Mouse (Mus musculus): Measurements from ENCODE around the gene Ube2z.

The Ube2z gene

DNA sequence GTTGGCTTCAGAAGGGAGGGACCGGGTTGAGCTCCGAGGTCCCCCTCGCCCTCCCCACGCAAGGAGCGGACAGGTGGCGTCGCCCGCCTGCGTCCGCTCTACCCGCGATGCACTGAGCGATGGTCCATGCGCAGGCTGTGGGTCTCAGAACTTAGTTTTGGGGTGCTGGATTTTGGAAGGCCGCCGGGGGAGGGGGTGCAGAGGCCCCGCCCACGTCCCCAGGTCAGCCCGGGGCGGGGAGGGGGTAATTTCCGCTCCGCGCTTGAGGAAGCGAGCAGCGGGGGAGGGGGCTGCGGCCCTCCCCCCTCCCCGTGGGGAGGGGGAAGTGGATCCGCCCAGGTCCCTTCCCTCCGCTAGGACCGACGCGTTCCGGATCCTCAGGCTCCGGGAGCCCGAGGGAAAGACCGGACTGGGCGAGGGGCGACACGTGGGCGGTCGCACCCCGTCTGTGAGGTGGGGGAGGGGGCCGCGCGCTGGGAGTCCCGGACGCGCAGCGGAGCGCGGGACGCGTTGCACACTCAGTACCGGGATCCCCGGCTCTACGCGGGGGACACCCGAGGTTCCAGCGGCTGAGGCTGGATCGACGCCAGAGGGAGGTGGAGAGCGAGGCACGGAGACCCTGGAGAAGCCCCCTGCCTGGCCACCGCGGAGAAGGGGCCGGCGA is 58.2 kb downstream of the Ube2z start:
- DNase-seq (ENCODE audit: low spot score) = peak; percentile 26

DNA sequence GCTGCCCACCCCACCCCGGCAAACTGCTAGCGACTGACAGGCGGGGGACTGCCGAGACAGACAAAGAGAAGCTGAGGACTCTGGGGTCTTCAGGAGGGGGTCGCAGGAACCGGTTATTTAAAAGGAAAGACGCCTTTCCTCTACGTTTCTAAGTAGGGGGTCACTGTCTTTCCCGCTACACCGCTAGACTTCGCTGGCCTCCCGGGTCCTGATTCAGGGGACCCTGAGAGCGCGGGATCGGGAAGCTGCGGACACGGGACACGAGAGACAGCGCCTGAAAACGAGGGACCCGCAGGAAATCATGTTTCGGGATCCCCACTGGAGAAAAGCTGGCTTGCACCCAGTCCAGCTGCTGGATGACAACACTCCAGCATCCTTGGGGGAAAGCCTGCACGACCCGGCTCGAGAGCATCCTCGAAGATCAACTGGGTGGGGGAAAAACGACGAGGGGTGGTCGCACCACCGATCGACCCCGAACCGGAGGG is 58.8 kb downstream of the Ube2z start:
- no peak for DNase-seq (ENCODE audit: low spot score)

DNA sequence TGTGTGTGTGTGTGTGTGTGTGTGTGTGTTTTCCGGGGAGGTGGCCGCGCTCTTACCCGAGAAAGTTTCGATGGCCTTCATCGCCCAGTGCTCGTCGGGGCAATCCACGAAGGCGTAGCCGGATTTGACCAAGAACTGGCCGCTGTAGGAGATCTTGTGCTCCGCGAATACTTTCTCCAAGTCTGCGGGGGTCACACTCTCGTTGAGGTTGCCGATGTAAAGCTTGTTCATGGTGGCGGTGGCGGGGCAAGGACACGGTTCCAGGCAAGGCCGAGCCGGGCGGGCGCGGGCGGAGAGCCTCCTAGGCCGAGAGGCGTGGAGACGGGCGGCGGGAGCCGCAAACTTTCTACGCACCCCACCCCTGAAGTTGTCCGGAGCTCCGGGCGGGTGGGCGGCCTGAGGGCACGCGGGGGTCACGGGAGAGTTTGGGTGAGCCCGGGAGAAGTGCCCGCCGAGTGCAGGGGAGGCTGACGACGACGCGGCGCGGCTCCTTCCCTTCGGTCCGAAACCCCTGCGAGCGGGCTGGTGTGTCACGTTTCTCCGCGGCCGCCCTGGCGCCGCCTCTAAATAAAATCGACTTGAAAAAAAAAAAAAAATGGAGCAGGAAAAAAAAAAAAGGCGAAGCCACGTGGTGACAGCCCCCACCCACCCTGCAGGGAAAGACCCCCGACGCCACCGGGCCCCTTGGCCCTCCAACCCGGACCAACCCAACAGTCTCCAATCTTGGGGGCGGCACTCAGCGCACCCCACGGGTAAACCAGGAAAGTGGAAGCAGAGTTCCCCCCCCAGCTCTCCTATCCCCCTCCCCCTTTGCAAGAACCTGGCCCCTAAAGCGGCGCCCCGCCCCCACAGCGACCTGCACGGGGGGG is 59.6 kb downstream of the Ube2z start, which contains the start of gene Igf2bp1:
Gene Igf2bp1 (minus strand): TSS at position 538 of the 869 bp plus-strand sequence.
- DNase-seq (ENCODE audit: low spot score) = peak; percentile 42

DNA sequence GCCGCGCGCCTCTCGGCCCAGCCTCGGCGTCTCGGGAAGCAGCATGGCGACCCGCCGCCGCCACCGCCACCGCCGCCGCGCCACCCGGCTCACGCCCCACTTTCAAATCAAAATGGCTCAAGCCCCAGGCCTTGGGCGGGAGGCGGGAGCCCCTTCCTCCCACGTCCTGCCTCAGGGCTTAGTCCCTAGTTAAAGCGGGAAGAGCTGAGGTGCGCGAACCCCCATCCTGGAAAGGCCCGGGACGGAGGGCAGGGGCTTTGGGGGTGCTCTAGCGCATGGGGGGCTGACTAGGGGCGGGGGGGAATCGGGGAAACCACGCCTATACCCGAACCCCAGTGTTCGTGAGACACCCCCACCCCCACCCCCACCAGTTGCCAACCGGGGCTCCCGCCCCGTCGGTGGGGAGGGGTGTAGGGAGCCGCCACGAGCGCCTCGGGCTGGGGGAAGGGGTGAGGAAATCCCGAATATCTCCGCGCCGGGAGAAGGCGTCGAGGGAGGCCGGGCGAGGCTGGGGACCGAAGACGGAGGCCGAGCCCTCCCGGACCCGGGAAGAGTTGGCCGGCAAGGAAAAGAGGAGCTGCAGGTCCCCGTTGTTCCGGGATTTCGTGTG is 60.3 kb downstream of the Ube2z start:
- DNase-seq (ENCODE audit: low spot score) = peak; percentile 31

DNA sequence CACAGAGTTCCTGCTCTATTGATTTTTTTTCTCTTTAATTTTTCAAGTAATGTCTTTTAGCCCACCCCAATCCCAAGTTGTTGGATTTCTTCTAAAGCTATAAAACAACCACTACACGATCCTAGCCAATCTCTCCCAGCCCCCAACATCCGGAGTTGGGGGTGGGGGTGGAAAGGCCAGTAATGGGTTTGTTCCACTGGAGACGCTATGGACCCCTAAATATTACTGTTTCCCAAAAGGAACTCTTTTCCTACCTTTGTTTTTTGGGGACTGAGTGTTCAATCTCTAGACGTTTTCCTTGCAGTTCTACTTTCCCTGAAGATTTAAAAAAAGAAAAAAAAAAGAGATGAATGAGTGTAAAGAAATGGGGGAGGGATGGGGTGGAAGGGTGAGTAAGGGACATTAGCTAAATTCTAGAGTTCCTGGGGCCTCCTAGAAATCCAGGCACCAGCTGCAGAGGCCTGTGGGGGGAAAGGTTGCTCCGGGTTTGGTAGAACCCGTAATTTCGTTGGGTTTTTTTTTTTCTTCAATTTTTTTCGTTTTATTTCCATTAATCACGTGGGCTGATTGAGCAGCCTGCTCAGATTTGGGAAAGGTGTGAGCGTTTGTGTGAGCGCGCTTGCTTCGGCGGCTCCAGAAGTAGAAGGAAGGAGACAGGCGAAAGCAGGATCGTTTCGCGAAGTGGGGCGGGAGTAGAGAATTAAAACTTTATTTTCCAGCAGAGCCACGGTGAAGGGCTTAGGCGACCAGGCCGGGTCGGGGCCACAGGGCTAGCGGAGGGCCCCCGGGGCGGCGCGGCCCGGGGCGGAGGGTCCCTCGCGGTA is 61.0 kb downstream of the Ube2z start:
- peak; percentile 19 for DNase-seq (ENCODE audit: low spot score)

DNA sequence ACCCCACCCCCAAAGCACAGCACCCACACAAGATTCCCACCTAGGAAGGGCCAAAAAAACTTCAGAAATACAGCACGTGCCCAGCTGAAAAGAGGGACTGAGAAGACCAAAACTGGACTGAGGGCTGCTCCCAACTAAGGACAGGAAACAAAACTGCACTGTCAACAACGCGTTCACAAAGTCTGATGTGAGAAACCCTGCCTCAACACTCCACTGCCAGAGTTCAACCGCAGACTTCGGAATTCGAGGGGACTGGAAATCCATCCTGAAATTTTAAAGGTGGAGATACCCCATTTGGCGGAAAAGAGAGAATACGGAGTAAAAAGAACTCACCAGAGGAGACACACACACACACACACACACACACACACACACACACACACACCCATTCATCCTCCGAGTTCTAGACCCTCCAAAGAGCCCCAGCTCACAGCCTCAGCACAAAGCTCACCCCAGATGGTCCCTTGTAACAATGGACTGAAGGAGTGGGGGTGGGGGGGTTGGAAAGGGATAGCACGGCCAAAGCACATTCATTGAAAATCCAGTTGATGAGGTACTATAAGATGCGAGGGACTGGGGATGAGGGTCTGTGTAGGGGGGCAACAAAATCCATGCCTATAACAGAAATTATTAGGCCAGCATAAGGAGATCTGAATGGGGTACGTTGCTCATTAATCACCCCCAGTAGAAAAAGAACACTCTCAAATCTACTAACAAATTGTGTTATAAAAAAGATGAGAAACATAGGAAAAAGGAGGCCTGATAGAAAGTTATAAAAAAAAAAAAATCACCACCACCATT is 61.9 kb downstream of the Ube2z start:
- DNase-seq (ENCODE audit: low spot score) = no peak

All from urinary bladder, postnatal 25 days (tissue).